Mouse (Mus musculus): ENCODE results near the gene Tbc1d30.

The Tbc1d30 gene

DNA sequence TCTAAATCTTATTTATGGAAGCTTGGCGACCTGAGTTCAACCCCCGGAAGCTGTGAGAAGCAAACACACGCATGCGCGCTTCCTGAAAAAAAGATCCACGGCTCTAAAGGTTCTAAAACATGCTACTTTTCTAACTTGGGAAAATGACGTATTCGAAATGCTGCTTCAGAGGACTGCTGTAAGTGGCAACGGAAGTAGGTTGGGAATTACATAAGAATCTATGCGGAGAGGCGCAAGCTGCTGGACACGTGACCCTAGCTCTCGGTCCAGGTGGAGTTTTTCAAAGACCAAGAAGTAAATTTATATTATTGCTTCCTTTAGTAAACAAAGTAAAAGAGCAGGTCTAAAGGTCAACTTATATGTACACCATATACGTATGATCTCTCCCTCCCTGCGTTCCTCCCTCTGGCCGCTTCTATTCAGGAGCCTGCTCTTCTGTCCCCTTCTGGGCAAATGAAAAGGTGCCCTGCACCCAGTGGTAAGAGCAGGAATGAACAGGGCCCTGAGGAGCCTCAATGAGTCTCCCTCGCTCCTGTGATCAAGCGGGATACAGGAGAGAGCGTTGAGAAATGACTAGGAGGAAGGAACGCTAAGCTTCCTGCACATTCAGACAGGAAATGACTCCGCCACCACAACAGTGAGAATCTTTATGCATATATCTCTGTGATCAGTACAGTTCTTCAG lies 87.4 kb downstream of the Tbc1d30 start:
- no peak for DNase-seq

DNA sequence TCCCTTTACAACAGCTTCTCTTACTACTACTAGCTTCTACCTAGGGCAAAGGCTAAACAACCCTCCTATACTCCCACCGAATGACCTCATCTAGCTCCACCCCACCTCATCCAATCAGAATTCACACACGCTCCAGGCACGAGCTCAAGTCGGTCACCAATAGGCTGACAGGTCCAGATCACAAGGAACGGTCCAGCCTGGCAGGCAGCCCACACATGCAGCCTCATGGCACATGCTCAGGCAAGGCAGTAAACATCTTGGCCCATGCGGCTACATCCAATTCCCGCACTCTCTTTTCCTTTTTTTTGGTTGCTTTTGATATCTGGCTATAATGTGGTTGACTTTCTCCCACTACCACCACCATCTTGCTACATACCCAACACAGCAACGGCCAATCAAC lies 88.9 kb downstream of the Tbc1d30 start:
- DNase-seq = no peak

DNA sequence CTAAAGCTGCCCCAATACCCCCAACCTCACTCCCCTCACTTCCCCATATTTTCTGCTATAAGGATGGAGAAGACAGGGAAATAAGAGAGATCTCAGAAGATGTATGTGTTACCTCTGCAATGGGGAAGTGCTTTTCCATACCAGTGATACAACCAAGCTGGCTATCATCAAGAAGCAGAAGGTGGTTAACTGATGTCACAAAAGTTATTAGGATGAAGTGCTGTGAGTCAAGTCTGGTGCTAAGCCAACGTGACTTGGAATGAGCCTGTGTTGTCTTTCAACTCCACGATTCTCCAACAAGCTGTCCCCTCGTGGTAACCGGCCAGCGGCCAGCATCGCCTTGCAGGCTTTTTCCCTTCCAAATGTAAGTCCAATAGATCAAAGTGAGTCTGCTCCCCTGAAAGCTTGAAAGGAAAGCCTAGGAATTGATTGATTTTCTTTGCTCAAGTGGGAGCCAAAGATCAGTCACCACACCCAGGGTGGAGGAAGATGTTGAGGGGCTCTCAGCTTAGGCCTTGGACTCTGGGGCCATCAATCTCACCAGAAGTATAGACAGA lies 90.0 kb downstream of the Tbc1d30 start:
- DNase-seq = no peak

DNA sequence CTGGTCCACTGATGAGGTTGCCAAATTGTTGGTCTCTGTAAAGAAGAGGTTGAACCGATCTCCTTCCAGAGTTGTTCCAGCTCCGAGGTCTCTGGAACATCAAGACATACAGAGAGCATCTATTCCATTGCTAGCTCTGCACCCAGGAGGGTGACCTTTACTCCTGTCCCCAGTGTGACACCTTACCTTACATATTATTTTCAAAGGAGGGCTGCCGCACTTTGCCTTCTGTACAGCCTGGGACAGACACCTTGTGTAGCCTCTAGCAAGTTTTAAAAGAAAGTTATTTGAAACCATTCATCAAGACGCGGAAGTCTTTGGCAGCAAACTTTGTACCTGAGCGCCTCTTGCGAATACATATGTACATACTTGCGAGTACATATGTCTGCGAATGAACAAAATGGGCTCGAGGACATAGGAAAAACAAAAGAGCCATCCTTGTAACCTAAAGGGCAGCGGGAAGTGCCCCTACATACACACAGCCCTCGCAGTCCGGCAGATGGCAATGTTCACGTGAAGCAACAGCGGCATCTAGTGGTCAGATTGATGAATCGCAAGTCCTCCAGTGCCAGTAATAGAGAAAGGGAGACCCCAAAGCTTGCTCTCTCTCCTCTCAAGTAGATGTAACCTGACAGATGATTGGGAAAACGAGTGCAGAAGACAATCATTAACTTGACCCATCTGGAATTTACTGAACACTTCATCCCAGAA lies 94.8 kb downstream of the Tbc1d30 start:
- DNase-seq = peak; percentile 47 to 62

GRCm38 (mm10) chr10:121255465-121255864 lies 95.6 kb downstream of the Tbc1d30 start:
- no peak for DNase-seq

DNA sequence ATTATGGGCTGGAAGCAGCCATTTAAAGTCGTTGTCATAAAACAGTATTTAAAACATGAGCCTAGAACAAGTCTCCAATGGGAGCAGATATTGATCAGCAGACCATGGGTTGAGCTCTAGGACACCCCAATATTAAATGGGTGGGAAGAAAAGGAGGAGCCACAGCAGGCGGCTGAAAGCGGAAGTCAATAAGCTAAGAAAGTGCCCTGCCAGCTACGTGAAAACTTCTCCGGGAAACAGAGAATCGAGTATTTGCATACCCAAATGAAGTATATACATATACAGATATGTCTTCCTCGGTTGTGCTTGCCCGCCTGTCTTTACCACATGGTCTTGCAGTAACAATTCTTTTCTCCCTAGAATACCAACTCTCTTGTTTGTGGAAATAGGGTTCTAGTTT lies 96.7 kb downstream of the Tbc1d30 start:
- DNase-seq = no peak

DNA sequence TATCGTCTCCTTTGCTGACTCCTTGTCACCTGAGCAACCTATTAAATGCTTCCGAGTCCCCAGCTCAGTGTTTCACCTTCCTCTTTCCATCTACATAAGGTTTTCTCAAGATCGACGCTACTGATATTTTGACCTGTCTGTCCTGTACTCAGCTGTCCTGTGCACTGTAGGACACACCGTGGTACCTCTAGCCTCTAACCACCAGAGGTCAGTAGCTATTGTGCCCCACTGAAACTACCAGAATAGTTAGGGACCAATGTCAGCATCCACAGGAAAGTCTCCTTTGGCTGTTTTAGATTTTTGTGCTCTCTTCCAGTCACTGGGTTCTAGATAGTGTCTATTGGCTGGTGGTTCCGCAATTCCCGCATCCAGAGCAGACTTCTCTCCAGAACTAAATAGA lies 98.3 kb downstream of the Tbc1d30 start:
- DNase-seq = no peak

DNA sequence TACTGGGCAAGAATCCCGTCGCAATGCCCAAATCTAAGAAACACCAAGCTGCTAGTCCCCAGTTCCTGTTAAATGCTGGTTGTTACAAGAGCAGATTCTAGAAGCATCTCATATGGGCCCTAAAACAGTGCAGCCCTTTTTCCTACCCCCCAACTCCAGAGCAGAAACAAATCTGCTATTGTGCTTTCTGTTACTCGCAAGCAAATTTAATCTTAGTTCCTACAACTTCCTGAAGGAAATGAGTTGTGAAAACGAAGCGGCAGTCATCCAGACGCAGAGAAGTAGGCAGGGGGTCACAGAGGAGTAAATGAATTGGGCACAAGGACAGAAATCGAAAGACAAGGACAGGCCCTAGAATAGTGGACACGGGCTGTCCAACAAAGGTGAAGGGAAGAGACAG lies 99.9 kb downstream of the Tbc1d30 start:
- DNase-seq = no peak

DNA sequence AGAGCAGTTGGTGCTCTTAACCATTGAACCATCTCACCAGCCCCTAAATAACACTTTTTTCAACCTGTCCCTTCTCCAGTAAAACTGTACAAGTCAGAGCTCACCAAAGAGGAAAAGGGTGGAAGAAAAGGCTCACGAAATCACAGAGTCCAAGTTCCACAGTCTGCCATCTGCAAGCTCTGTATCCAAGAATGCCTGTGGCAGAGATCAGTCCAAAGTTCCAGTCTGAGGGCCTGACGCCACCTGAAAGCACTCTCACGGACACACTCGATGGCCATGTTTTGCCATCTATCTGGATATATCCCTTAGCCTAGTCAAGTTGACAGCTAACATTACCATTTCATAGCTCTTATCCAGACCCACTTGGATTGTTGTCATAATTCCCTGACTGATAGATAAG lies 101.3 kb downstream of the Tbc1d30 start:
- peak; percentile 29 to 56 for DNase-seq

- no peak for DNase-seq
Measured at GRCm38 (mm10) chr10:121247545-121247944, 103.5 kb downstream of the Tbc1d30 start.

- DNase-seq = no peak
Measured at GRCm38 (mm10) chr10:121246971-121247370, 104.1 kb downstream of the Tbc1d30 start.

DNA sequence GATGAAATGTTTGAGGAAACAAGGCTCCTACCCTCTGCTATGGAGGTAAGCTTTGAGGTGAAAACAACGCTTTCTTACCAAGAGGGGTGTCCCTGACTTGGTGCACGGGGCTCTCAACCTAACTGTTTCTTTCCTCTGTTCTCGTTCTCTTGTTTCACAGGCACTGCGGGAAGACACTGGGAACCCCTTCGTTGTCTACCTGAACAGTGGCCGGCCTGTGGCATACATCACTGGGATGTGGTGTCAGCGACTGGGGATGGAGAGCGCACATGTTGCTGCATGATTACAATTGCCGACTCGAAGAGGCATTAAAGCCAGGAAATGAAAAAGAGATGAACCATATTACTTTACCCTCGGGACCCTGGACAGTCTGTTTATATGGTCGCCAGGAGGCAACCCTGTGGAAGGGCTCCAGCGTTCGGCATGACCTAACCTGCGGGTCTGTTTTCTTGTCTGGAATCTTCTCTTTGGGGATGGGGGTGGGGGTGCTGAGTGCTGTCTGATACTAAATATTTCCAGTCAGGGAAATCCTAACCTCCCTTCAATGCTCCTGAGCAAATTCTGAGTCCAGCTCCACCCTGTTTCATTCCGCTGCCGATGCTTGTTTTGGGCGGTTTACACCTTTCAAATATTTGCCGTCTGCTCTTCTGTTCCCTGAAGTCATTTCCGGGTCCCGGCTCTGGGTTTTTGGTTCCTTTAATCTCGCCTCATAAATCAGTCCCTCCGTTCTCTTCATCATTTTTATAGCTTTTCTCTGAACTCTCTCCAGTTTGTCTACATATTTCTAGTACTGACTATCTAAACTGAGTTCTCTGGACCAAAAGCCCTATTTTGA lies 107.5 kb downstream of the Tbc1d30 start:
- DNase-seq = no peak

GRCm38 (mm10) chr10:121242596-121242995 lies 108.5 kb downstream of the Tbc1d30 start:
- DNase-seq = peak; percentile 18 to 63

GRCm38 (mm10) chr10:121239065-121239464 lies 112.0 kb downstream of the Tbc1d30 start:
- DNase-seq = no peak

- DNase-seq = no peak
Measured at GRCm38 (mm10) chr10:121238551-121238950, 112.5 kb downstream of the Tbc1d30 start.

DNA sequence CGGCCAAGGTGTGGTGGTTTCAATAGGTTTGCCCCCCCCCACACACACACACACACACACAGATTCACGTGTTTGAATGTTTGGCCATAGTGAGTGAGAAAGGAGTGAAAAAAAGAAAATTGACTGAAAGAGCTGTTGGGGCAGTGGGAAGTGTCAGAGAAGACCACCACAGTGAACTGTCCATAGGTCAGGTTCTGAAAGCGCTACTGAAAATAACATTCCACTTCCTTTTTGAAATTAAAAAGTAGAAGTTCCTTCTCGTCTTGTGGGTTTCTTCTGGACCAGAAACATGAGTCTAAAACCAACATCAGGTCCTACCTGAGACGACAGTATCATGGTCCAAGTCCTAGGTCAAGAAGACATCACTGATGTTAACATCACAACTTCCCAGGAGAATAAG lies 113.7 kb downstream of the Tbc1d30 start:
- DNase-seq = no peak

DNA sequence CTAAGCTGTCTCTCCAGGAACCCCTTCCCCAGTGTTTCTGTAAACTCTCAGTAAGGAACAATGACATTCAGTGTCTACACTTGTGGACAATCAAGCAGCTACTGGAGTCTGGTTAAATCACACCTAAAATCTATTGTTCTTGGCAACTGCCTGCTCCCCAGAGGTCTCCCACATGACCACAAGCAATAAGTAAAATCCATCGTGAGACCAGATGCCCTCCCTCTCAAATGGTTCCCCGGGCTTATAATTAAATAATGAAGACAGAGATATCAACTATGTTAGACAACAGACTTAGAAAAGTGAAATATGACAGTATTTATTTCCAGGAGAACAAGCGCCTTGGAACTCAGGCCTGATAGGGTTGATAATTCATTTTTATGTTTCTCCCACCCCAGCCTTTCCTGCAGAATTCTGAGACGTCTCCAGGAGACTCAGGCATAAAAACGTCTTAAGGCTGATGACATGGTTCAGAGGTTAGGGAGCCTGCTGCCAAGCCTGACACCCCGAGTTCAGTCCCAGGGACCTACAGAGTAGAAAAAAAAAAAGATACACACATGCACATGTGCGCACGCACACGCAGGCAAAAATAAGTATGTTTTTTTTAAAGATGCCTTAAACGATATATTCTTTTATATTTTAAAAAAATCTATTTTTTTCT lies 115.8 kb downstream of the Tbc1d30 start:
- DNase-seq = no peak

DNA sequence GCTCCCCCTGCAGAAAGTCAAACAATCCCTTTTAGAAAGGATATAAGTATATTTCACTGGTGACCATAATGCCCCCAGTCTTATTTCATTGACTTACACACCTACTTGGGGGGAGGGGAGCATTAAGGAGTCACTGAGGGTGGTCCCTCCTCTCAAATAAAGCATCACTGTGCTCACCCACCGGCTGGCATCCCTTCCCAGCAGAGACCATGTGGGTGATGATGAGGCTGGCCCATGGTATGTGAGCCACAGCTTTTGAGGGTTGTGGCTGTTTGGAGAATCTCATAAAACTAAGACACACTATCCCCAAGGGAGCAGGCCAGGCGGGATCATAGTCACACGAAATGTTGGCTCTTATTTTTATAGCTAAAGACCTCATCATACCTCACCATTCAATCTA lies 116.6 kb downstream of the Tbc1d30 start:
- no peak for DNase-seq

- DNase-seq = no peak
Measured at GRCm38 (mm10) chr10:121228422-121228953, 122.6 kb downstream of the Tbc1d30 start.

GRCm38 (mm10) chr10:121227988-121228409 lies 123.1 kb downstream of the Tbc1d30 start:
- no peak for DNase-seq

DNA sequence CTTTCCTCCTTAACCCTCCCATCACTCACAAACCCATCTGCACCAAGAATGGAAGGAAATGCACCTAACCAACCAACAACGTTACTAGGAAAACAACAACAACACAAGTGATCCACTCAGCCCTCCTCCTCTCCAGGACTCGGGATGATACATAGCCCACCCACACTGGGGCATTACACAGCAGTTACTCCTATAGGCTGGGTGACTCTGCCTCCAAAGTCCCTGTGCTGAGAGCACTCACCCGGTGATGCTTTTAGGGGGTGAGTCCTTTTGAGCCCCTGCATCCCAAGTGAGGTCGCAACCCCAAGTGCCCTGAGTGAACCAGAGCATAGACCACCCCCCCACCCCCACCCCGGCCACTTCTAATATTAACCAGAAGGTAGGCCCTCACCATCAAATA lies 123.7 kb downstream of the Tbc1d30 start:
- no peak for DNase-seq

GRCm38 (mm10) chr10:121225636-121226035 lies 125.4 kb downstream of the Tbc1d30 start:
- no peak for DNase-seq

Data from kidney, postnatal 25 days (tissue).